Mouse (Mus musculus): Measurements from ENCODE around the gene A730061H03Rik. TPM values are rescaled to one million over a fixed set of nuclear protein-coding genes. Genes with fewer than 3 reads are reported as not detected.

The A730061H03Rik gene
- polyA plus RNA-seq, 1 experiment, result not detected

DNA sequence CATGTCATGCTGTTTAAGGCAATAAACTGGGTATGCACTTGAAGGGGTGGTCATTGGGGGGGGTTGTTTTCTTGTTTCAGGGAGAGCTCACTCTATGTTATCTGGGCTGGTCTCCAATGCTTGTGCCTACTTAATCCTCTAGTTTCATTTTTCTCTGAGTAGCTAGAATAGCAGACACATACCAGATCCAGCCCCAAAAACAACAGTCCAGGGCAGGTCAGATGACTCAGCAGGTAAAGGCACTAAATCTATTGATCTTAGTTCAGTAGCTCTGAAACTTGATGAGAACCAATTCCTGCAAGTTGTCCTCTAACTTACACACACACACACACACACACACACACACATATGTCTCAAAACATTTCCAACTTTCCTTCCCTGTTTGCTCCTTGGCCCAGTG lies 11.6 kb upstream of the A730061H03Rik start:
- Histone ChIP-seq H3K4me1 (ENCODE audit: control insufficient read depth, insufficient read depth, low read length) (no peaks in the 10 kb centered on the region), H3K4me3 (ENCODE audit: insufficient read depth, low read length) (no peak overlapping the region), H3K27ac (ENCODE audit: insufficient read depth, low read length) (no peak overlapping the region)
- TF ChIP-seq CTCF (IDR thresholded peaks at IDR 0.05; ENCODE audit: borderline replicate concordance, insufficient read depth, low read length), result no peak
- no peak for TF ChIP-seq POLR2A (IDR thresholded peaks at IDR 0.05; ENCODE audit: low read depth, low read length)

DNA sequence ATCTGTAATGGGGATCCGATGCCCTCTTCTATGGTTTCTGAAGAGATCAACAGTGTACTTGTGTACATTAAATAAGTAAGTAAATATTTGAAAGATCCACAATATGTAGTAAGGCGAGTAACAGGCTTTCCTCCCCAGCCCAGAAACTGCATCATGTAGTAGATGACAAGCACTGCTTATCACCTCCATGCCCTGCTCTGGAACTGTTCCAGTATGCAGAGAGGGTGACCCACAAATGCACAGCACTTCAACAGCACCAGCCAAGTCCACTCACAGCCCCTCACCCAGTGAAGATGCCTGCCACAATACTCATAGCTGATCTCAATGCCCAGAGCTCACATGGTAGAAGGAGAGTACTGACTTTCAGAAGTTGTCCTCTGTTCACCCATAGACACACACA lies 10.4 kb upstream of the A730061H03Rik start:
- H3K27ac ChIP-seq (ENCODE audit: insufficient read depth, low read length), result no peak overlapping the region
- TF ChIP-seq POLR2A (IDR thresholded peaks at IDR 0.05; ENCODE audit: low read depth, low read length) (no peak), CTCF (IDR thresholded peaks at IDR 0.05; ENCODE audit: borderline replicate concordance, insufficient read depth, low read length) (no peak)
- no peak overlapping the region for H3K4me3 ChIP-seq (ENCODE audit: insufficient read depth, low read length)
- no peaks in the 10 kb centered on the region for H3K4me1 ChIP-seq (ENCODE audit: control insufficient read depth, insufficient read depth, low read length)

DNA sequence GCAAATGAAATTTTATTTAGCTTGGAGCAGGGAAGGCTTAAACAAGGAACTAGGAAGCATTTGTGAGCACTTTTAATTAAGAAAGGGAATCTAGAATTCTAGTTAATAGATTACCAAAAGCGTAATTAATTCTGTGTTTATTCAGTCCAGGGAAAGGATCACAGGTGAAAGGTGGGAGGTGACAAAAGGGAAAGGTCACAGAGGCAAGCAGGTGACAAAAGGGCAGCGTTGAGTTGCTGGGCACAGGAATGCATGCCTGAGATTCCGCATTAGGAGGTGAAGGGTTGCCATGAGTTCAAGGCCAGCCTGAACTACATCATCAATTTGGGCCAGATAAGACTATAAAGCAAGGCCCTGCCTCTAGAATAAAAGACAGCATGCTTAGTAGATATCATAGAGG lies 7.3 kb upstream of the A730061H03Rik start:
- Histone ChIP-seq H3K4me1 (ENCODE audit: control insufficient read depth, insufficient read depth, low read length) (no peaks in the 10 kb centered on the region), H3K4me3 (ENCODE audit: insufficient read depth, low read length) (no peak overlapping the region), H3K27ac (ENCODE audit: insufficient read depth, low read length) (no peak overlapping the region)
- TF ChIP-seq CTCF (IDR thresholded peaks at IDR 0.05; ENCODE audit: borderline replicate concordance, insufficient read depth, low read length) (no peak), POLR2A (IDR thresholded peaks at IDR 0.05; ENCODE audit: low read depth, low read length) (no peak)

DNA sequence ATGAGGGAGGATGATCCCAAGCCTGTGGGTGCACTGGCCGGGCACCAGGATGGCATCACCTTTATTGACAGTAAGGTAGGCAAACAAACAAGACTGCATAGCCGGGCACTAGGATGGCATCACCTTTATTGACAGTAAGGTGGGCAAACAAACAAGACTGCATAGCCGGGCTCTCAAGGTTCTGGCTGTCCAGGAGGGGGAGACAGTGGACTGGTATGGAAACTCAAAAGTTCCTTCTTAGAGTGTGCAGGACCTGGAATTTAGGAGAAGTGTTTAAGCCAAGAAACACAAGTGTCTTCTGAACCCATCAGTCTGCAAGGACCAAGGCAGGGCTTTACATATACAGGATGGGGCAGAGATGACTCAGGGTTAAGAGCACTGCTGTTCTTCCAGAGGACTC lies 5.5 kb upstream of the A730061H03Rik start:
- TF ChIP-seq CTCF (IDR thresholded peaks at IDR 0.05; ENCODE audit: borderline replicate concordance, insufficient read depth, low read length) (no peak), POLR2A (IDR thresholded peaks at IDR 0.05; ENCODE audit: low read depth, low read length) (no peak)
- H3K27ac ChIP-seq (ENCODE audit: insufficient read depth, low read length), result no peak overlapping the region
- H3K4me1 ChIP-seq (ENCODE audit: control insufficient read depth, insufficient read depth, low read length), result peaks cover 3% of the 10 kb centered on the region; the same call in 1 of the 2 replicates
- no peak overlapping the region for H3K4me3 ChIP-seq (ENCODE audit: insufficient read depth, low read length)

DNA sequence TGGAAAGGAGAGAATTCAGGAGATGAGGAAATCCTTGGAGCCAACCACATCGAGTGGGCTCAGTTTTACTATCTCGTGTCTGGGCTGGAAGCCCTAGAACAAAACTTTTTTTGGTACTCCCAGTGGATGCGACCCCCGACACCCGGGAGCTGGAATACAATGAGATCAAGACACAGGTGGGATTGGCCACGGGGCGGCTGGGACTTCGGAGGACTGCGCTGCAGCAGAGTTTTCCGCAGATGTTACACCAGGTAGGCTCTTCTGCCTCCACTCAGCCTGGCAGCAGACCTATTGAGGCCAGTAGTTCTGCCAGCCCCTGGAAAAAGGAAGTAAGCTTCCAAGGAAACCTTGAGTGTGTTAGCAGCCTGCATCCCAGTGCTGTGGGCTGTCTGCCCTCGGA lies 3.0 kb upstream of the A730061H03Rik start:
- Histone ChIP-seq H3K27ac (ENCODE audit: insufficient read depth, low read length) (no peak overlapping the region), H3K4me3 (ENCODE audit: insufficient read depth, low read length) (no peak overlapping the region), H3K4me1 (ENCODE audit: control insufficient read depth, insufficient read depth, low read length) (peaks cover 3% of the 10 kb centered on the region; the same call in 1 of the 2 replicates)
- no peak for TF ChIP-seq CTCF (IDR thresholded peaks at IDR 0.05; ENCODE audit: borderline replicate concordance, insufficient read depth, low read length)
- no peak for TF ChIP-seq POLR2A (IDR thresholded peaks at IDR 0.05; ENCODE audit: low read depth, low read length)

DNA sequence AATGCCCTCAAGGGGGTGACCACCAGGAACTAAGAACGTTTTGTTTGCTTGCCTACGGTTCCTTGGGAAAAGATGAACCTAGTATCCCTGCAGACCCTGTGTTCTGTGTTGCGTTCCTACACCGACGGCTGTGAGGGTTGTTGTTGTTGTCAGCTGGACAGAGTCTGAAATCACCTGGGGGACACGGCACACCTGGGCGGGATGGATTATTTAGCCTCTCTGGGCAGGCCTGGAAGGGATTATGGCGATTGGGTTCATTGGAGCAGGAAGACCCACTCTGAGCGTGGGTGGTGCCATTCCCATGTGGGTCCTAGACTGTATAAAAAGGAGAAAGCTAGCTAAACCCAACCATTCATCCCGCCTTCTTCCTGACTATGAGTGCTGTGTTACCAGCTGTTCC lies 1.7 kb upstream of the A730061H03Rik start:
- Histone ChIP-seq H3K4me1 (ENCODE audit: control insufficient read depth, insufficient read depth, low read length) (peaks cover 3% of the 10 kb centered on the region; the same call in 1 of the 2 replicates), H3K4me3 (ENCODE audit: insufficient read depth, low read length) (no peak overlapping the region), H3K27ac (ENCODE audit: insufficient read depth, low read length) (no peak overlapping the region)
- TF ChIP-seq CTCF (IDR thresholded peaks at IDR 0.05; ENCODE audit: borderline replicate concordance, insufficient read depth, low read length) (no peak), POLR2A (IDR thresholded peaks at IDR 0.05; ENCODE audit: low read depth, low read length) (no peak)

DNA sequence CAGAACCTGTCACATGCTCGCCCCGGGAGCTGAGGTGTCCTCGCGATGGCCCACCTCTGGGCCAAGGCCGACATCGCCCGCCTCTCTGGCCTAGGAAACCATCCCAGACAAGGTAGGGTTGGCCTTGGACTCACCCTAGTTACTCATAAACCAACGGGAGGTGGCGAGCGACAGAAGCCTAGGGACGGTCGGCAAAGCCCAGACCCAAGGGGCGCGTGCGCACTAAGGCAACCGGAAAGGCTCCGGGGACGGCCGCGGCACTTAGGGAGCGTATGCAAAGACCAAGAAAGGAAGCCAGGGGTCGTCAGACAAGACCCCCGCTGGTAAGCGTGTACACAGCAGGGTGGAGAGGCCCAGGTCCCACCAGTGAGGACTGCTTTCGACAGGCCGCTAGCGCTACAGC lies 406 bp downstream of the A730061H03Rik start, which contains the start of gene Dcaf11:
Gene Dcaf11 (plus strand): TSS at position 208 of the 403 bp plus-strand sequence.
- Histone ChIP-seq H3K4me3 (ENCODE audit: insufficient read depth, low read length) (peak within 1 kb of the TSS; percentile 80), H3K4me1 (ENCODE audit: control insufficient read depth, insufficient read depth, low read length) (peaks cover 3% of the 10 kb centered on the region; the same call in 1 of the 2 replicates), H3K27ac (ENCODE audit: insufficient read depth, low read length) (peak within 1 kb of the TSS; percentile 90)
- peak; percentile 81 for TF ChIP-seq POLR2A (IDR thresholded peaks at IDR 0.05; ENCODE audit: low read depth, low read length)
- no peak for TF ChIP-seq CTCF (IDR thresholded peaks at IDR 0.05; ENCODE audit: borderline replicate concordance, insufficient read depth, low read length)

DNA sequence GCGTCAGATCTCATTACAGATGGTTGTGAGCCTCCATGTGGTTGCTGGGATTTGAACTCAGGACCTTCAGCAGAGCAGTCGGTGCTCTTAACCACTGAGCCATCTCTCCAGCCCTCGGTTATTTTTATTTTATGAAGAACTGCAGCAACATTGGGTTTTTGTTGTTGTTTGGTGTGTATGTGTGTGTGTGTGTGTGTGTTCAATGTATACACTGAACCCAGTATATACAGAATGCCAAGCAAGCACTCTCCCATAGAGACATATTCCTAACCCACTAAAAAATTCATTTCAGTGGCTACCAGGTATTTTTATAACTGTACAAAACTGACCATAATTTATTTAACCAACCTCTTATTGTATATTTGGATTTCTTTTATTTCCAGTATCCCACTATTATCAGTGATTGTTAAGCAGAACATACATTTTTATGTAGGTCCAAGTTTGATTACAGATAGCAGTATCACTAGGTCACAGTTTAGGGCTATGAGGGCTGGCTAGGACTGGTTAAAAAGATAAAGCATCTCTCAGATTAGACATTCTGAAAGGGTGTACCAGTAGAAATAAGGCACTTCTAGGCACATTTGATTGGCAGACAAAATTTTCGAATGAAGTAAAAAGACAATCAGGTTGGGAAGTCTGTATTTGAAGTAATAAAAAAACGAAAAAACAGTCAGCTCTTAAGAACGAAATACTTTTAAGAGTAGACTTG lies 1.3 kb downstream of the A730061H03Rik start:
- TF ChIP-seq CTCF (IDR thresholded peaks at IDR 0.05; ENCODE audit: borderline replicate concordance, insufficient read depth, low read length) (no peak), POLR2A (IDR thresholded peaks at IDR 0.05; ENCODE audit: low read depth, low read length) (no peak)
- H3K4me1 ChIP-seq (ENCODE audit: control insufficient read depth, insufficient read depth, low read length), result peaks cover 3% of the 10 kb centered on the region; the same call in 1 of the 2 replicates
- H3K27ac ChIP-seq (ENCODE audit: insufficient read depth, low read length), result no peak overlapping the region
- H3K4me3 ChIP-seq (ENCODE audit: insufficient read depth, low read length), result no peak overlapping the region

DNA sequence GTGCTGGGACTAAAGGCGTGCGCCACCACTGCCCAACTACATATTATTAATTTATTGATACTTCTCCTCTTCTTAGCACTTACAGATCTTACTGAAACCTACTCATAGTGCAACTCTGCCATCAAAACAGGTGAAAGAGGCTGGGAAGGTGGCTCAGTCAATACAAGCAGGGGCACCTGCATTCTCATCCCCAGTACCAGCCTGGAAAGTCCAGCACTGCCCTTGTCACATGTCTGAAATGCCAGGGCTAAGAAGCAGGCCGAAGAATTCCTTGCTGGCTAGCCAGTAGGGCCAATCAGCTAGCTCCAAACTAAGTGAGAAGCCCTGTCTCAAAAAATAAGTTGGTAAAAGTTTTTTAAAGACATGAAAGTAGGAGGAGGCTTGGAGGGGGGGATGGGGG lies 2.6 kb downstream of the A730061H03Rik start:
- H3K27ac ChIP-seq (ENCODE audit: insufficient read depth, low read length), result no peak overlapping the region
- no peak for TF ChIP-seq CTCF (IDR thresholded peaks at IDR 0.05; ENCODE audit: borderline replicate concordance, insufficient read depth, low read length)
- TF ChIP-seq POLR2A (IDR thresholded peaks at IDR 0.05; ENCODE audit: low read depth, low read length), result no peak
- H3K4me3 ChIP-seq (ENCODE audit: insufficient read depth, low read length), result no peak overlapping the region
- H3K4me1 ChIP-seq (ENCODE audit: control insufficient read depth, insufficient read depth, low read length), result peaks cover 3% of the 10 kb centered on the region; the same call in 1 of the 2 replicates

DNA sequence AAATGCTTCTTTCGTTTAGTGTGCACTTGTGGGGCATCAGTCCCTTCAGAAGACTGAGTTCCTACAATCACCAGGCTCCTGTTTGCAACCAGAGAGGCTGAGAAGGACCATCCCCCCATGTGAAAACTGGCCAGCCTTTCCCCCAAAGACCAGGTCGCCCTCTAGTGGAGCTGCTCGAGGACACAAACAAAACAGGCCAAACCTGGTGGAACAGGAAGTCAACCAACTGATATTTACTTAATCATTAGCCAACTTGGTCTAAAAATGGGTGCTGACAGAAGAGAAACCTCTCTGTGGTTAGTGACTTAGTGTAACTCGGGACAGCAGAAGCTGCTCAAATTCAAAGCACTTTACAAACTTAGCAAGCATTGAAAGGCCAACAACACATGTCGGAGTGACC lies 3.2 kb downstream of the A730061H03Rik start:
- no peak overlapping the region for H3K4me3 ChIP-seq (ENCODE audit: insufficient read depth, low read length)
- TF ChIP-seq POLR2A (IDR thresholded peaks at IDR 0.05; ENCODE audit: low read depth, low read length) (no peak), CTCF (IDR thresholded peaks at IDR 0.05; ENCODE audit: borderline replicate concordance, insufficient read depth, low read length) (peak; percentile 64)
- peaks cover 3% of the 10 kb centered on the region; the same call in 1 of the 2 replicates for H3K4me1 ChIP-seq (ENCODE audit: control insufficient read depth, insufficient read depth, low read length)
- H3K27ac ChIP-seq (ENCODE audit: insufficient read depth, low read length), result no peak overlapping the region

Data from embryonic fibroblast, embryonic 13.5 days (primary cell).